Mouse (Mus musculus) small intestine, adult 2 months (tissue): Measurements from ENCODE around the gene Tcf12. TPM values are rescaled to one million over a fixed set of nuclear protein-coding genes. Genes with fewer than 3 reads are reported as not detected.

Experiments
- H3K27ac ChIP-seq: fragments of 200-500 bp; 2 replicates; pipeline ENCODE4 v1.5.1; 2012; ENCODE audit warnings: low read depth, low read length, control low read depth, inconsistent platforms; ENCODE audit not compliant: insufficient read depth
- H3K27me3 ChIP-seq: fragments of 200-500 bp; 2 replicates; pipeline ENCODE4 v1.6.1; 2012; ENCODE audit warnings: mild to moderate bottlenecking, moderate library complexity, low read length, inconsistent platforms; ENCODE audit not compliant: control insufficient read depth, insufficient read depth
- H3K36me3 ChIP-seq: fragments of 200-500 bp; 2 replicates; pipeline ENCODE4 v1.6.1; 2012; ENCODE audit warnings: mild to moderate bottlenecking, low read length, control low read depth, inconsistent platforms; ENCODE audit not compliant: control insufficient read depth, insufficient read depth
- H3K4me1 ChIP-seq: fragments of 200-500 bp; 2 replicates; pipeline ENCODE4 v1.6.1; 2012; ENCODE audit warnings: low read length, inconsistent platforms, mixed read lengths; ENCODE audit not compliant: control insufficient read depth, insufficient read depth, insufficient read length
- H3K4me3 ChIP-seq: fragments of 200-500 bp; 2 replicates; pipeline ENCODE4 v1.5.1; 2012; ENCODE audit warnings: low read depth, mild to moderate bottlenecking, control low read depth, inconsistent platforms, low read length, moderate library complexity
- CTCF ChIP-seq: fragments of 200-500 bp; IDR thresholded peaks from 2 replicates; pipeline ENCODE4 v1.5.1; 2012; ENCODE audit warnings: low read depth, mild to moderate bottlenecking, control low read depth, inconsistent platforms, low read length, moderate library complexity, mixed read lengths; ENCODE audit not compliant: insufficient replicate concordance, insufficient read length; ENCODE audit errors: extremely low read depth
- POLR2A ChIP-seq: fragments of 200-500 bp; IDR thresholded peaks from 2 replicates; pipeline ENCODE4 v1.6.1; 2012; ENCODE audit warnings: low read depth, mild to moderate bottlenecking, control low read depth, inconsistent platforms, low read length, moderate library complexity
- WGBS: fragments of 180-500 bp; shearing (Covaris S2); methylation state at CpG from one replicate; pipeline ENCODE4 v1.1.7; 2018; 5-methylcytosine and 5-hydroxymethylcytosine counted together
- polyA plus RNA-seq: library from polyadenylated mRNA; depleted of rRNA; stranded (reverse); fragments of >200 nt; gene quantifications from 2 replicates; pipeline ENCODE4 v1.2.3, GENCODE M21; 2012; rRNA removed

Gene Tcf12
- 19.9 and 30.2 TPM in 2 replicates for polyA plus RNA-seq

DNA sequence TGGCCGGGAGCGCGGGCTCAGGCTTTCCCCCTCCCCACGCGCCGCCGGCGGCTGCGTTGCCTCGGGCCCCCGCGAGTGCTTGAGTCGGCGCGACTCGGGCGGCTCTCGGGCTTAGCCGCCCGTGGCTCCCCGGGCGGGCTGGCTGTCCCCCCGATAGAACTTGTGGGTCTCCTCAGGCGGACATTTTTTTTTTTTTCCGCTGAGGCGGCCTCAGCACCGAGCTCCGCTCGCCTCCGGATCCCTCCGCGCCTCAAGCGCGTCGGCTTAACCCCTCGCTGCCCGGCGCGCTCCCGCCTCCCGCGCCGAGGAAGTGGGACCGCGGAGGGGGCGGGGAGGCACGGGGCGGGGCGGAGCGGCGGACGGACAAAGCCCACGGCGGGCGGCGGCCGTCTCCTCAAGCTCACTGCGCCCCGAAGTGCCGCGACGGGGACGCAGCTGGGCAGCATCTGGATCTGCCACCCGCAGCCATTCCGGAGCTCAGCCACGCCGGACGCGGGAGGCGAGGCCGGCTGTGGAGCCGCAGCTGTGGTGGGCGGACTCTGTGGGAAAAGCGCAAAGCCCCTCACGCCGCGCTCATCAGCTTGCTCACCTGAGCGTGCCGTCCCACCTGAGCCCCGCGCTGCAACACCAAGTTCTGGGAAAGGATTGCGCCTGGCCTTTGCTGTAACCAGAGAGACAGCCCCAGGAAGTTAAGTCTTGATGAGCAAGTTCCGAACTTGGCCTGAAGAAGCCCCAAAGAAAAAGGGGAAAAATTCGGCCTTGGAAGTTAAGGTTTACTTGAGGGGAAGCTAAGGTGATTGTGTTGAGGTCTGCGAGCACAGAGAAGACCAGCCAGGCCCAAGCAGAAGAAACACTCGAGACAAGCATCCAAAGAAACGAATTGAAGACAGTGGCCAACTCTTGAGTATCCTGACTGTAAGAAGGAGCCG lies at the start of gene Tcf12:
Gene Tcf12, minus strand, starts transcription at position 250 of the 929 bp plus-strand sequence.
- TF ChIP-seq CTCF = no peak
- peak; percentile 74 for TF ChIP-seq POLR2A
- Histone ChIP-seq H3K4me3 (peak within 1 kb of the TSS; percentile 91), H3K36me3 (peaks cover 2% of the 10 kb centered on the region; the same call in 1 of the 2 replicates), H3K4me1 (peaks cover 2% of the 10 kb centered on the region; the same call in 1 of the 2 replicates), H3K27ac (peak within 1 kb of the TSS; percentile 77), H3K27me3 (no peaks in the 10 kb centered on the region)
- 2% methylated on average over 88 of the region's 88 CpGs for WGBS

DNA sequence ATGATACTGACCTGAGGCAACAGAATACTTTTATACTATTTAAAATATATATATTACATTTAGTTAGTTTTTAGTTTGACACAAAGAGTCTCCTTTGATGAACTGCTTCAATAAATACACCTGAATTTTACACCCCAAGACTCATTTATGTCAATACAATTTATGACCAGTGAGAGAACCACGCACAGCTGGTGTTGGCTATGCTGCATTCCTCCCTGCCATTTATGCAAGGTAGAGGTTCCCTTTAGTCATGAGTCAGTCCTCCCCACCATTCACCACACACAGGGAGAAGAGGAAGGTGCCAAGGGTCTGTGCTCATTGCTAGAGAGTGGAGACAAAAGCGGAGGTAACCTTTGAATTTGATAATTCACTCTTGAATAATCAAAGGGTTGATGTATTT lies 46.7 kb upstream of the Tcf12 start:
- no peaks in the 10 kb centered on the region for H3K36me3 ChIP-seq
- no peak overlapping the region for H3K4me3 ChIP-seq
- H3K4me1 ChIP-seq = no peaks in the 10 kb centered on the region
- no peak for TF ChIP-seq POLR2A
- TF ChIP-seq CTCF = no peak
- H3K27me3 ChIP-seq = no peaks in the 10 kb centered on the region
- WGBS = 65% methylated on average over 2 of the region's 2 CpGs
- no peak overlapping the region for H3K27ac ChIP-seq

DNA sequence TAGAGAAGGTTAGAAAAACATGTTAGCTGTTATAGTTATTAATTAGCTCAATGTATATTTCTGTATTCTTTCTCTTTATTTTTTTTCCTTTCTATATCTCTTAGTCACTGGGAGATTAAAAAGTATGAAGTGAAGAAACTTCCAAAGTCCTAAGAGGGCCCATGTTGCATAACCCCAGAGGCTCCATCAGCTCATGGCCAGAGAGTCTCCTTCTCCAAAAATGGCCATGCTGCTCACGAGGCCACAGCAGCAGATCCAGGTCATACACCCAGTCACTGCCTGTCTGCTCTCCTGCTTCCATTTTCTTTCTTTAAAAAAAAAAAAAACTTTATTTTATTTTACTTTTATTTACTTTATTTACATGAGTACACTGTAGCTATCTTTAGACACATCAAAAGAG lies 45.4 kb upstream of the Tcf12 start:
- TF ChIP-seq CTCF (no peak), POLR2A (no peak)
- Histone ChIP-seq H3K4me1 (no peaks in the 10 kb centered on the region), H3K27ac (no peak overlapping the region), H3K27me3 (no peaks in the 10 kb centered on the region), H3K36me3 (no peaks in the 10 kb centered on the region), H3K4me3 (no peak overlapping the region)
- 78% methylated on average over 1 of the region's 1 CpGs for WGBS

DNA sequence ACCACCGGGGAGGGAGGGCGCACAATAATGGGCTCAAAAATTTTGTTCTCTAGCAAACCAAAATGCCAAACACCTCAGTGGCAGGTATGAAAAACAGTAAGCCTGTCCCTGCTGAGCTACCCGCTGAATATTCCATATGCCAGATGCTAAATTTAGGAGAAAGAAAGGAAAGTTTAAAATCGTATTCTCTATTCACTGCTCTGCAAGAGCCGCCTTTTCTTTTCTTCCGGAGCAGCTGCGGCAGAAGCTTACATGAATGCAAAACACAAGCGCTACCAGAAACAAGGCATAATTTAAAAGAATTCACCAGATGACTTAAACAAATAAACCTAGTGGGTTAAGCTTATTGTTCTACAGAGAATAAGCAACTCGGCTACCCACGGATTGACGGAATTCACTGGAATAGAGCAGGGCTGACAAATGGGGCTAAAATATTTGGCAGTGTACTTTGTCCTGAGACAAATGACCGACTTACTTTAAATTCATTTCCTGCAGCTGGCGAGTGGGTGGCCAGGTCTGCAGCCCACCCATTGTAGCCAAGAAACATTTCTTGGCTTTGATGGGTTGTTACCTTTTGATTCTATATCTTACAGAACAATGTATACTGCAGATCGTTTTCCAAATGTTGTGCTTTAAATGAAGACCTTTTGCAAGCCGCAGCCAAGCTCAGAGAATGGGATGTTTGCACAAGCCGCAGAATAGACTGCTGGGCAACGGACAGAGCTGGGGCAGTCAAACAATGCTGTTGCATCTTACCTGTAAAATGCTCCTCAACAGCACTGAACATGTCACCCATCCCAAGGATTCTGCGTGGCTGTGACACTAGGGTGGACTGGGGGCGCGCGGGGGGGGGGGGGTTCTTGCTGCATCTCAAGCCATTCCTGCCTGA lies 43.8 kb upstream of the Tcf12 start:
- H3K4me3 ChIP-seq = no peak overlapping the region

DNA sequence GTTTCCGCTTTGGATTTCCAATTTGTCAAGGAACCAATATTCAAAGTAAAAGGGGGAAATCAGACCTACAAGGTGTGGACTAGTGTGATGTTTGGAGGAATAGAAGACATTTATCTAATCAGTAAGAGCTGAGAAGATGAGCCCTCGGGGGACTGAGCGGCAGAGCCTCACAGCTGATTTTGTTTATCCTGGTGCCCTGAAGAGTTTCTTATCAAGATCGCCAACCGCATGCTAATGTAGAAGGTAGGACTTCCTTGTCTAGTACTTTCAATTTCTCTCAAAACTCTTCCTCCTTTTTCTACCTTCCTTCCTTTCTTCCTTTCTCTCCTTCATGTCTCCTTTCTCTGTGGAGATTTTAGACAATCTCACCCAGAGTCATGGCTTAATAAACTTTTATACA lies 32.5 kb upstream of the Tcf12 start:
- H3K4me1 ChIP-seq = no peaks in the 10 kb centered on the region
- no peak overlapping the region for H3K4me3 ChIP-seq
- no peaks in the 10 kb centered on the region for H3K36me3 ChIP-seq
- H3K27ac ChIP-seq = no peak overlapping the region
- no peaks in the 10 kb centered on the region for H3K27me3 ChIP-seq
- TF ChIP-seq POLR2A = no peak
- TF ChIP-seq CTCF = no peak
- WGBS = 41% methylated on average over 5 of the region's 5 CpGs

More for the DNA sequence above, 43.8 kb upstream of the Tcf12 start:
- H3K4me1 ChIP-seq = no peaks in the 10 kb centered on the region
- H3K27ac ChIP-seq = no peak overlapping the region
- no peaks in the 10 kb centered on the region for H3K36me3 ChIP-seq
- TF ChIP-seq POLR2A = no peak
- no peak for TF ChIP-seq CTCF
- no peaks in the 10 kb centered on the region for H3K27me3 ChIP-seq
- 28% methylated on average over 21 of the region's 21 CpGs for WGBS

DNA sequence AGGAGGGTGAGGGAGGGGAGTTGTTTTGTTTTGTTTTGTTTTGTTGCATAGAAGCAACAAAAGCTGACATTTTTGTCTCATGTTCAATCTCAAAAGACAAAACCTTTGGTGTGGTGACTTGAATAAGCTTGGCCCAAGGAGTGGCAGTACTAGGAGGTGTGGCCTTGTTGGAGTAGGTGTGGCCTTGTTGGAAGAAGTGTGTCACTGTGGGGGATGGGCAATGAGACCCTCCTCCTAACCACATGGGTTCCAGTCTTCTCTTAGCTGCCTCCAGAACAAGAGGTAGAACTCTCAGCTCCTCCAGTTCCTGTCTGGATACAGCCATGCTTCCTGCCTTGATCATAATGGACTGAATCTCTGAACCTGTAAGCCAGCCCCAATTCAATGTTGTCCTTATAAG lies 26.2 kb upstream of the Tcf12 start:
- no peaks in the 10 kb centered on the region for H3K36me3 ChIP-seq
- TF ChIP-seq CTCF (no peak), POLR2A (no peak)
- H3K4me3 ChIP-seq = no peak overlapping the region

DNA sequence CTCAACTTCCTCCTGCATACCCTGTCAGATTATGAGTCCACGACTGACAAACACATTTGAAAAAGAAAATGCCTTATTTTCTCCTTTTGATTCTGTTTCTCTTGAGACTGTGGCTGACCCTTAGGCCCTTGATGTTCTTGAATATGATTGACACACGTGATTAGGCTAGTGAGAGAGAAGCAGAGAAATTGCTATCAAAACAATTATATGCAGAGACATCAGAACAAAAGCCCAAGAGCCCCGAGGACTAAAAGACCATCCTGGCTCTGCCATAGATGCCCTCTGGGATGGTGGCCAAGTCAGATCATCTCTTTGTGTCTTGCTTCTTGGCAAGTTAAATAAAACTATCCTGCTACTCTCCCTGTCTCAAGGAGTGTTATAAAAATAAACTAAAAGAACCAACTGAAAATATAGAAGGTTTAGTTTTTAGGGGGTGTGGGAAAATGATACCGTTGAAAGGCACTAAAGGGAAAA lies 22.1 kb upstream of the Tcf12 start:
- peak overlapping the region; percentile 64; the same call in 1 of the 2 replicates for H3K27ac ChIP-seq
- no peaks in the 10 kb centered on the region for H3K27me3 ChIP-seq
- 34% methylated on average over 4 of the region's 4 CpGs for WGBS
- no peaks in the 10 kb centered on the region for H3K4me1 ChIP-seq
- TF ChIP-seq POLR2A = no peak
- H3K4me3 ChIP-seq = no peak overlapping the region
- H3K36me3 ChIP-seq = no peaks in the 10 kb centered on the region

More for the DNA sequence above, 26.2 kb upstream of the Tcf12 start:
- Histone ChIP-seq H3K27me3 (no peaks in the 10 kb centered on the region), H3K4me1 (no peaks in the 10 kb centered on the region), H3K27ac (no peak overlapping the region)
